Mouse (Mus musculus) kidney, postnatal 0 days (tissue): ENCODE data around the gene Nfic. TPM values are rescaled to one million over a fixed set of nuclear protein-coding genes. Genes with fewer than 3 reads are reported as not detected.

Experiments used
- ATAC-seq: fragments of 200-750 bp; cut with Nextera tagmentation; replicated peaks from 2 replicates; pipeline ENCODE4 v1.8.0; 2017; ENCODE audit warnings: low read depth, moderate number of reproducible peaks, moderate TSS enrichment, moderate library complexity; ENCODE audit not compliant: low FRiP score
- DNase-seq: peaks from one replicate; pipeline ENCODE4 v3.0.0-alpha.2; 2016; ENCODE audit warnings: low spot score
- H3K27ac ChIP-seq: fragments of 300-500 bp; sonication (generic); 2 replicates; pipeline ENCODE4 v1.5.1; 2014; ENCODE audit warnings: mild to moderate bottlenecking
- H3K27me3 ChIP-seq: fragments of 300-500 bp; sonication (generic); 2 replicates; pipeline ENCODE4 v1.6.1; 2014; ENCODE audit warnings: low read length, mixed read lengths; ENCODE audit not compliant: insufficient read depth
- H3K36me3 ChIP-seq: fragments of 300-500 bp; sonication (generic); 2 replicates; pipeline ENCODE4 v1.6.1; 2014; ENCODE audit warnings: low read length, mixed read lengths; ENCODE audit not compliant: insufficient read depth
- H3K4me1 ChIP-seq: fragments of 300-500 bp; sonication (generic); replicated peaks from 2 replicates; pipeline ENCODE4 v1.6.1; 2014; ENCODE audit warnings: antibody characterized with exemption, low read length, mixed read lengths; ENCODE audit not compliant: insufficient read depth
- H3K4me2 ChIP-seq: fragments of 300-500 bp; sonication (generic); 2 replicates; pipeline ENCODE4 v1.6.1; 2014; ENCODE audit warnings: mild to moderate bottlenecking, low read length, moderate library complexity, mixed read lengths
- H3K4me3 ChIP-seq: fragments of 300-500 bp; sonication (generic); replicated peaks from 2 replicates; pipeline ENCODE4 v1.5.1; 2014; ENCODE audit warnings: low read depth, low read length
- H3K9ac ChIP-seq: fragments of 300-500 bp; sonication (generic); 2 replicates; pipeline ENCODE4 v1.6.1; 2014; ENCODE audit warnings: low read depth, low read length
- H3K9me3 ChIP-seq: fragments of 300-500 bp; sonication (generic); replicated peaks from 2 replicates; pipeline ENCODE4 v1.6.1; 2016; ENCODE audit warnings: low read length, inconsistent platforms, mixed read lengths
- CTCF ChIP-seq: IDR thresholded peaks from 2 replicates; pipeline ENCODE4 v1.5.1; 2016; ENCODE audit warnings: antibody characterized with exemption, low read depth, mild to moderate bottlenecking, moderate library complexity
- WGBS: fragments of 180-500 bp; shearing (Covaris S2); extraction: QIAGEN DNeasy Blood & Tissue Kit; methylation state at CpG from one replicate; pipeline ENCODE4 v1.1.7; 2014; 5-methylcytosine and 5-hydroxymethylcytosine counted together
- polyA plus RNA-seq: library from polyadenylated mRNA; unstranded; fragments of >200 nt; fragmentation: Nextera tagmentation; extraction: Ambion mirVana; gene quantifications from 2 replicates; pipeline ENCODE4 v1.2.1, GENCODE M21; 2015

The Nfic gene
- polyA plus RNA-seq, 1 experiment from 2014 or later: 62.3 TPM

DNA sequence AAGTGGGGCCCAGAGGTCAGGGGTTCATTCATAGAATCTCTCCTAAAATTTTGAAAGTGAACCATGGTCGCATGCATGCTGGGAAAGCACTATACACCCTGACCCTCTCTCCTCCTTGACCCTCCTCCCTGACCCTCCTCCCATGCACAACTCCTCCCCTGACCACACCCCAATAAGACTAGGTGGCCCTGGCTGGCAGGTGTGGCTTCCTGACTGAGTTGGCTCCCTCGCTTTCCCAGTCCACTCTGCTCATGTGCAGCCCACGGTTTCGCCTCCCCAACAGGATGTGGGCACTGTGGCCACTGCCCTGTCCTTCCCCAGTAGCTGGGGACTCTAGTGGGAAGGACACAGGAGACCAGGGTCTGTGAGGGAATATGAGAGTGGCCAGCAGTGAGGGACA is 45.1 kb downstream of the Nfic start:
- TF ChIP-seq CTCF: no peak
- Histone ChIP-seq H3K27me3 (no peaks in the 10 kb centered on the region), H3K36me3 (peaks cover 22% of the 10 kb centered on the region), H3K9me3 (no peaks in the 10 kb centered on the region), H3K4me2 (no peak overlapping the region), H3K4me3 (no peak overlapping the region), H3K27ac (peak overlapping the region; percentile 75), H3K9ac (no peak overlapping the region), H3K4me1 (peaks cover 59% of the 10 kb centered on the region)
- DNase-seq: no peak
- ATAC-seq: no peak
- WGBS: 51% methylated on average over 4 of the region's 4 CpGs

DNA sequence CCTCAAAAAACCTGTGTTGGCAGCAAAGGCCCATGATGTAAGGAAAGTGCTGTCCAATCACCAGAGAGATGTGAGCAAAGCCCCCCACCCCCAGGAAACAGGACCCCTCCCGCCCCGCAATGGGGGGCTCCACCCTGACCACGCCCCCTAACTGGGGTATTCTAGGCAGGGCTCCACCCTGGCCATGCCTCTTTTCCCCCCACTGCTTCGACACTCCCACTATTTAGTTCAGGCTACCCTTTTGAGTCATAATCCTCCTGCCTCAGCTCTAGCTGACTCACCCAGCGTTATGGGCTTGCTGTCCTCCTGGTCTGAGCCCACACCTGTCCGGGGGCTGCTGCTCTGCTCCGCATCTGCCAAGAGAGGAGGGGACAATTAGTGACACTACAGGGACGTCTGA is 46.1 kb downstream of the Nfic start:
- no peak for TF ChIP-seq CTCF
- H3K4me2 ChIP-seq: peak overlapping the region; percentile 7; the same call in 1 of the 2 replicates
- peak overlapping the region; percentile 69 for H3K27ac ChIP-seq
- peaks cover 49% of the 10 kb centered on the region for H3K4me1 ChIP-seq
- no peaks in the 10 kb centered on the region for H3K9me3 ChIP-seq
- no peak for ATAC-seq
- WGBS: 26% methylated on average over 8 of the region's 8 CpGs
- peaks cover 27% of the 10 kb centered on the region for H3K36me3 ChIP-seq
- no peak overlapping the region for H3K9ac ChIP-seq
- H3K4me3 ChIP-seq: no peak overlapping the region
- H3K27me3 ChIP-seq: no peaks in the 10 kb centered on the region
- DNase-seq: no peak

DNA sequence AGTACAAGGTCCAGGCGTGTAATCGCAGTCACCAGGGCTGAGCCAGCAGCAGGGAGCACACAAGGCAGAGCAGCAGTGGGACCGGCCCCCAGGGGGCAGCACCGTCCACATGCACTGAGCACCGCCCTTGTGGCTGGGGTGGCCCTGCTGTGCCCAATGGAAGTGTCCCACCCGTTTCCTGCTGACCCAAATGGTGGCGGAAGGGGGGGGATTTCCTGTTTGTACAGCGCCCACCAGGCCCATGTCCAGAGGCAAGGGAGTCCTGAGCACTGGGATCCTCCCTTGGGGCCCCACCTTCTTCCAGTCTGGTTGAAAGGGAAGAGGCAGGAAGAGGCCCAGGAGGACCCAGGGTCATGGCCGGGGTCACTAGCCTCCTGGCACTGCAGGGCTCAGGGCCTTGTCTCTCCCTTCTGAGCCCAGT is 46.6 kb downstream of the Nfic start:
- H3K4me1 ChIP-seq: peaks cover 45% of the 10 kb centered on the region
- no peak overlapping the region for H3K4me3 ChIP-seq
- H3K9ac ChIP-seq: no peak overlapping the region
- ATAC-seq (peak; percentile 59), DNase-seq (peak; percentile 82)
- H3K36me3 ChIP-seq: peaks cover 27% of the 10 kb centered on the region
- no peaks in the 10 kb centered on the region for H3K27me3 ChIP-seq
- no peak overlapping the region for H3K4me2 ChIP-seq
- 15% methylated on average over 9 of the region's 9 CpGs for WGBS
- peak; percentile 88 for TF ChIP-seq CTCF
- H3K27ac ChIP-seq: peak overlapping the region; percentile 69
- H3K9me3 ChIP-seq: no peaks in the 10 kb centered on the region

DNA sequence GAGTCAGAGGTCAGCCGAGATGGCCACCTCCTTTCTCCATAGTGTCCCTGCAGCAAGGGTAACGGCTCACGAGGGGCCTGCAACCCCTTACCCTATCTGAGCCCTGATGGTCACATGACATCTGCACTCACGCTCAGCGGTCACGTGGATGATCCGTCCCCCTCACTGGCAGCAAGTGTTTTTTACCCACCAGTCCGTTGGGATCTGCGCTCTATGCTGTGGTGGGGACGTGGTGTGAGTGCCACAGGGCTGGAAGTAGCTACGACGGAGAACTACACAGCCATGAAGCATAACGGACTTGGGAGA is 47.1 kb downstream of the Nfic start:
- Histone ChIP-seq H3K4me2 (no peak overlapping the region), H3K4me1 (peaks cover 43% of the 10 kb centered on the region), H3K27ac (peak overlapping the region; percentile 69), H3K27me3 (no peaks in the 10 kb centered on the region), H3K9ac (no peak overlapping the region), H3K9me3 (no peaks in the 10 kb centered on the region), H3K4me3 (no peak overlapping the region), H3K36me3 (peaks cover 27% of the 10 kb centered on the region)
- TF ChIP-seq CTCF: no peak
- DNase-seq (no peak), ATAC-seq (no peak)
- 65% methylated on average over 13 of the region's 13 CpGs for WGBS

DNA sequence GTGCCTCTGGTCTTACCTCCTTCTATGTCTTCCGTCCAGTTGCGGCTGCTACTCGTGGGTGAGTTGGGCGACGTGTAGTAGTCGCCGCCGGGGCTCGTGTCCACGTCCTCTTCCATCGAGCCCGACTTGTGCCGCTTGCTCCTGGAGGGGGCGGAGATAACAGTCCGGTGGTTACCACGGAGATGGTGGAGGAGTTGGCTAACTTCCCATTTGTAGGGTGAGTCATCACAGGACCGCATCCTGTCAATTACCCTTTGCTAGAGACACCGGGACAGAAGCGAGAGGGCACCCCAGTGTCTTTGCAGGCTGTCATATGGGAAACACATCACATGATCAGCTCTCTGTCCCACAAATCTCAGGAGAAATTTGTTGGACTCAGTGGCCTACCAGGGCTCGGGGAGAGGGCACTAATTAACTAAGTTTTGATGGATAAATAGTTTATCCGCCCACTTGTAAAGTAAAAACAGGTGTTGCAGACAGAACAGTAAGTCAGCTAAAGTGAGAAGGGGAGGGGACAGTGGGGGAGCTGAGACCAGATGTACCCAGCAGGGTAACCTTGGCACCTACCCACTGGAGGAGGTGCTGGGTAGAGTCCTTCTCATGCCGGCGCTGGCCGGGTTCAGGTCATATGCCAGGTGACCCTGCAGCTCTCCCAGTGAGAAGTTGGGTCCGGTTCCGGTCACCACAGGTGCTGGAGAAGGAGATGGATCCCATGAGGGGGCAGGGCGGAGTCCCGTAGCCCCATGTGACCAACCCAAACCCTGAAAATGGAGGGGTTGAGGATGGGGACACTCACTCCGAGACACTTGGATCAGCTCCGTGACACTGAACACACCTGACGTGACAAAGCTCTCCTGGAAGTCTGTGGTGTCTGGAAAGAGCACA is 47.7 kb downstream of the Nfic start:
- Histone ChIP-seq H3K36me3 (peaks cover 29% of the 10 kb centered on the region), H3K27ac (peak overlapping the region; percentile 69; the same call in 1 of the 2 replicates), H3K4me2 (peak overlapping the region; percentile 30; the same call in 1 of the 2 replicates), H3K4me3 (no peak overlapping the region), H3K9me3 (no peaks in the 10 kb centered on the region), H3K9ac (no peak overlapping the region), H3K27me3 (no peaks in the 10 kb centered on the region), H3K4me1 (peaks cover 48% of the 10 kb centered on the region)
- ATAC-seq: peak; percentile 16; the same call in 1 of the 2 replicates
- 31% methylated on average over 31 of the region's 31 CpGs for WGBS
- peak; percentile 79 for DNase-seq
- TF ChIP-seq CTCF: no peak

DNA sequence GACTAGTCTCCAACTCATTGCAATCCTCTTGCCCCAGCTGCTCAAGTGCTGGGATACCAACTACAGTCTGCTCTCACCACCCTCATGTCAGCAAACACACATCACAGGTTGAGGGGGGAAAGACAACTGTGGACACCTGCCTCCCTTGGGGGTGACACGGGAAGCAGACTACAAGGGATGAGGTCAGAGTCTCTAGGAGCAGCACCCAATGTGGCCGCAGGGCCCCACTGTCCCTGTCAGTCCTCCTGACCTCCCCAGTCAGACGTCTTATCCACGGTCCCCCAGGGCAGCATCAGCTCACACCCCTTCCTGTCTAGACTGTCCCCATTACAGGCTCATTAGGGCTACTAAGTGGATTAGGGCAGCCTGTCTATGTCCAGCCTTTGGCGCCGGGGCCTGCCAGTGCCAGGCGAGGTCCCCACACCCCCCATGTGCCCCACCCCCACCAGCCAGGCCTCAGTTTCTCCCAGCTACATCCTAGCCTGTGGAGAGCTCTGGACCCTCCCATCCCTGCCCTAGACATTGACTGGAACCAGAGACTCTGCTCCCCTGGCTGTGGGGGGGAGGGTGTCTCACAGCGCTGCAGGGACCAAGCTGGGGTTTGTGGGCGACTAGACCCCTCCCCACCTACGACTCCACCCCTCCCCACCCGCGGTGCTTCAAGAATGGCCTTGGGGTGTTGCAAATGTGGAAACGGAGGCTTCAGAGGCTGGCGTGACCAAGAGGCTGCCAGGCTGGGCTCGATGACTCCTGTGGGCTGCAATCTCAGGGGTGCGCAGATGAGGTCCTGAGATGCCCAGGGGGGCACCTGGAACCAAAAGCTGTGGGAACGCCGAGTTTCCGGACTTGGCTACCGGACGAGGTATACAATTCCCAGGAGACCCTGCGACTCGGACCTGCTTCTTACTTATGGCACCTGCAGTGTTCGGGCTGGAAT is 48.7 kb downstream of the Nfic start:
- no peak overlapping the region for H3K27ac ChIP-seq

More for the DNA sequence above, 48.7 kb downstream of the Nfic start:
- 55% methylated on average over 24 of the region's 24 CpGs for WGBS
- Histone ChIP-seq H3K36me3 (peaks cover 30% of the 10 kb centered on the region), H3K27me3 (no peaks in the 10 kb centered on the region), H3K4me1 (peaks cover 48% of the 10 kb centered on the region), H3K4me2 (peak overlapping the region; percentile 30; the same call in 1 of the 2 replicates), H3K9me3 (no peaks in the 10 kb centered on the region), H3K9ac (no peak overlapping the region), H3K4me3 (no peak overlapping the region)
- TF ChIP-seq CTCF: no peak
- DNase-seq (no peak), ATAC-seq (no peak)
